Mouse (Mus musculus): ENCODE measurements around the gene BC017158. TPM values are rescaled to one million over a fixed set of nuclear protein-coding genes. Genes with fewer than 3 reads are reported as not detected.

BC017158 gene
- polyA plus RNA-seq, 1 experiment, result 10.9 TPM

DNA sequence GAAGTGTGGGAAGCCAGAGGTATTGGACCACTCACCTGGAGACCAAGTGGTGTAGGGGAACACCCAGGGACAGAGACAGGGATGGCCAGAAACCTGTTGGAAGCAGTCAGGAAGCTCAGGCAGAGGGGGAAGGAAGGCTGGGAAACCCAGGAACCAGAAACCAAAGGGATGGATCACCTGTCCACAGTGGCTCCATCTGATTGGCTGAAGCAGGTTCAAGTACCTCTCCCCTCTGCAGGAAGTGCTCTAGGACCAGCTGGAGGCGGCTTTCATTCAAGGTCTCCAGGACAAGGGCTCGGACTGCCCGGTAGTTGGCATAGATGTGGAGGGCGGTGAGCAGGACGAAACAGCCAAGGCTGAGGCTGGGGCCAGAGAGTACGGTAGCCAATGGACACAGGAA lies 21.9 kb downstream of the BC017158 start:
- H3K36me3 ChIP-seq (ENCODE audit: control insufficient read depth, insufficient read depth), result peaks cover 16% of the 10 kb centered on the region
- no peak for TF ChIP-seq SRF (IDR thresholded peaks at IDR 0.05; ENCODE audit: control insufficient read depth, insufficient read length, low read depth)
- no peak for TF ChIP-seq TCF3 (IDR thresholded peaks at IDR 0.05; ENCODE audit: insufficient read length, low read depth)
- no peak for TF ChIP-seq REST (IDR thresholded peaks at IDR 0.05; ENCODE audit: insufficient read depth, insufficient read length)
- TF ChIP-seq MYOD1 (IDR thresholded peaks at IDR 0.05; ENCODE audit: control insufficient read depth in 1 of 3, insufficient read length in 2 of 3, low read depth in 2 of 3), result no peak
- TF ChIP-seq MAX (IDR thresholded peaks at IDR 0.05; ENCODE audit: low read depth), result no peak
- no peak for TF ChIP-seq POLR2AphosphoS2 (IDR thresholded peaks at IDR 0.05; ENCODE audit: insufficient read length, low read depth)
- TF ChIP-seq USF1 (IDR thresholded peaks at IDR 0.05; ENCODE audit: low read depth), result no peak
- TF ChIP-seq E2F4 (IDR thresholded peaks at IDR 0.05; ENCODE audit: insufficient read depth), result no peak
- no peak for TF ChIP-seq CEBPB (IDR thresholded peaks at IDR 0.05; ENCODE audit: insufficient read depth, poor library complexity, severe bottlenecking)
- TF ChIP-seq TCF12 (IDR thresholded peaks at IDR 0.05; ENCODE audit: insufficient read depth, poor library complexity, severe bottlenecking), result no peak
- no peak for TF ChIP-seq POLR2A (IDR thresholded peaks at IDR 0.05; ENCODE audit: insufficient read length, low read depth)
- TF ChIP-seq MYOG (IDR thresholded peaks at IDR 0.05; ENCODE audit: control insufficient read depth in 1 of 3, insufficient read depth in 1 of 3, insufficient read length in 2 of 3, low read depth in 2 of 3), result no peak
- H3K4me2 ChIP-seq (ENCODE audit: low read depth), result no peak overlapping the region
- H3K27me3 ChIP-seq (ENCODE audit: control insufficient read depth, insufficient read depth, insufficient read length), result no peaks in the 10 kb centered on the region
- H3ac ChIP-seq (ENCODE audit: control insufficient read depth, insufficient read length), result no peak overlapping the region
- no peak overlapping the region for H3K4me3 ChIP-seq
- H3K79me2 ChIP-seq (ENCODE audit: control insufficient read depth, insufficient read depth), result no peaks in the 10 kb centered on the region

DNA sequence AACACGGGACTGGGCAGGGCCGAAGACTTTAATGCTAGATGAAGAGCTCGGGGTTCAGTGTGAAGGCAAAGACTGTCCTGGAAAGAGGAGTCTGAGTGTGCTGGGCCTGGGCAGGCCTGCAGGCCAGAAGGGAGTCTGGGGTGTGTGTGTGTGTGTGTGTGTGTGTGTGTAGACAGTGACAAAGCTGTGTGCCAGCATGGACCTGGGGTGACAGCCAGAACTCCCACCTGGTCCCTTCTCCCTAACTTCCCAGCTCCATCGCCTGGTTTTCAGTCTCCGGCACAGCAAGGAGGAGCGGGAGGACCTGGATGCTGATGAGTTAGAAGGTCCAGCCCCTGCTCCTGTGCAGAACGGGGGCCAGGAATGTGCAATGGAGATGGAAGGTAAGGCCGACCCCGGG lies 26.5 kb downstream of the BC017158 start:
- TF ChIP-seq CEBPB (IDR thresholded peaks at IDR 0.05; ENCODE audit: insufficient read depth, poor library complexity, severe bottlenecking) (no peak), SRF (IDR thresholded peaks at IDR 0.05; ENCODE audit: control insufficient read depth, insufficient read length, low read depth) (no peak), POLR2A (IDR thresholded peaks at IDR 0.05; ENCODE audit: insufficient read length, low read depth) (no peak), POLR2AphosphoS2 (IDR thresholded peaks at IDR 0.05; ENCODE audit: insufficient read length, low read depth) (no peak), E2F4 (IDR thresholded peaks at IDR 0.05; ENCODE audit: insufficient read depth) (no peak), MYOG (IDR thresholded peaks at IDR 0.05; ENCODE audit: control insufficient read depth in 1 of 3, insufficient read depth in 1 of 3, insufficient read length in 2 of 3, low read depth in 2 of 3) (no peak)
- Histone ChIP-seq H3K27me3 (ENCODE audit: control insufficient read depth, insufficient read depth, insufficient read length) (no peaks in the 10 kb centered on the region), H3K4me2 (ENCODE audit: low read depth) (no peak overlapping the region), H3ac (ENCODE audit: control insufficient read depth, insufficient read length) (no peak overlapping the region), H3K36me3 (ENCODE audit: control insufficient read depth, insufficient read depth) (peaks cover 9% of the 10 kb centered on the region), H3K4me3 (no peak overlapping the region), H3K79me2 (ENCODE audit: control insufficient read depth, insufficient read depth) (no peaks in the 10 kb centered on the region)

DNA sequence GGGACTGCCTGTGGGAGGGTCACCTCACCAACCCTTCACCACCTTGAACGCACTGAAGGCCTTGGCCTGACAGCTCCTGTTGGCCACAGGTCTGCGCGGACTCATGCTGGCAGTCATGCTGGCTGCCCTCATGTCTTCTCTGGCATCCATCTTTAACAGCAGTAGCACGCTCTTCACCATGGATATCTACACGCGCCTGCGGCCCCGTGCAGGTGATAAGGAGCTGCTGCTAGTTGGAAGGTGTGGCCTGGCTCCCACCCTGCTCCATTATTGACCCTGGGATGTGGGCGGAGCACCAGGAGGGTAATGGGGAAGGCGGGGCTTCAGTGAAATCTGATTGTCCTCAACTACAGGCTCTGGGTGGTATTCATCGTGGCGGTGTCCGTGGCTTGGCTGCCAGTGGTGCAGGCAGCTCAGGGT lies 27.5 kb downstream of the BC017158 start:
- peaks cover 5% of the 10 kb centered on the region for H3K36me3 ChIP-seq (ENCODE audit: control insufficient read depth, insufficient read depth)
- no peaks in the 10 kb centered on the region for H3K27me3 ChIP-seq (ENCODE audit: control insufficient read depth, insufficient read depth, insufficient read length)
- H3K4me2 ChIP-seq (ENCODE audit: low read depth), result no peak overlapping the region
- no peak overlapping the region for H3K4me3 ChIP-seq
- TF ChIP-seq REST (IDR thresholded peaks at IDR 0.05; ENCODE audit: insufficient read depth, insufficient read length), result no peak
- TF ChIP-seq MYOD1 (IDR thresholded peaks at IDR 0.05; ENCODE audit: control insufficient read depth in 1 of 3, insufficient read length in 2 of 3, low read depth in 2 of 3), result no peak
- no peak for TF ChIP-seq TCF12 (IDR thresholded peaks at IDR 0.05; ENCODE audit: insufficient read depth, poor library complexity, severe bottlenecking)
- peak; percentile 31 for TF ChIP-seq POLR2AphosphoS2 (IDR thresholded peaks at IDR 0.05; ENCODE audit: insufficient read length, low read depth)
- no peaks in the 10 kb centered on the region for H3K79me2 ChIP-seq (ENCODE audit: control insufficient read depth, insufficient read depth)
- H3ac ChIP-seq (ENCODE audit: control insufficient read depth, insufficient read length), result no peak overlapping the region

DNA sequence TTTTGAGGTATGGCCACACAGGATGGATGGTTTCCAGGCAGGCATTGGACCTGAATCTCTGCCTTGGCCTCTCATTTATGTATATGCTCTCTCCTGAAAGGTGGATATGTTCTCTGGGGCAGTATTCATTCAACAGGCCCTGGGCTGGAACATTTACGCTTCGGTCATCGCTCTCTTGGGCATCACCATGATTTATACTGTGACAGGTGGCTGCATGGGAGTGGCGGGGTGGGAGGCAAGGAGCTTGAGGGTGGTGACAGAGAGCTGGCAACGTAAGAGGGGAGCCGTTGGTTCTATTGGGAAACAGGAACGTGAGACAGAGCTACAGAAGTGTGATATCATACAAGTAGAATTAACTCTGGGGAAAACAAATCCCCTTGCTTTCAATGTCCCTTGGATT lies 30.2 kb downstream of the BC017158 start:
- H3K27me3 ChIP-seq (ENCODE audit: control insufficient read depth, insufficient read depth, insufficient read length), result no peaks in the 10 kb centered on the region
- no peaks in the 10 kb centered on the region for H3K36me3 ChIP-seq (ENCODE audit: control insufficient read depth, insufficient read depth)
- TF ChIP-seq MYOD1 (IDR thresholded peaks at IDR 0.05; ENCODE audit: control insufficient read depth in 1 of 3, insufficient read length in 2 of 3, low read depth in 2 of 3), result peak; percentile 47 to 98 (median 94)
- TF ChIP-seq TCF3 (IDR thresholded peaks at IDR 0.05; ENCODE audit: insufficient read length, low read depth), result no peak
- peak in 1 of 3 experiments; percentile 62 for TF ChIP-seq MYOG (IDR thresholded peaks at IDR 0.05; ENCODE audit: control insufficient read depth in 1 of 3, insufficient read depth in 1 of 3, insufficient read length in 2 of 3, low read depth in 2 of 3)
- TF ChIP-seq REST (IDR thresholded peaks at IDR 0.05; ENCODE audit: insufficient read depth, insufficient read length), result no peak
- TF ChIP-seq MAX (IDR thresholded peaks at IDR 0.05; ENCODE audit: low read depth), result no peak
- TF ChIP-seq CEBPB (IDR thresholded peaks at IDR 0.05; ENCODE audit: insufficient read depth, poor library complexity, severe bottlenecking), result no peak
- no peak for TF ChIP-seq USF1 (IDR thresholded peaks at IDR 0.05; ENCODE audit: low read depth)
- no peak for TF ChIP-seq POLR2AphosphoS2 (IDR thresholded peaks at IDR 0.05; ENCODE audit: insufficient read length, low read depth)
- TF ChIP-seq TCF12 (IDR thresholded peaks at IDR 0.05; ENCODE audit: insufficient read depth, poor library complexity, severe bottlenecking), result peak; percentile 27
- TF ChIP-seq SRF (IDR thresholded peaks at IDR 0.05; ENCODE audit: control insufficient read depth, insufficient read length, low read depth), result no peak
- H3ac ChIP-seq (ENCODE audit: control insufficient read depth, insufficient read length), result no peak overlapping the region
- no peaks in the 10 kb centered on the region for H3K79me2 ChIP-seq (ENCODE audit: control insufficient read depth, insufficient read depth)
- H3K4me3 ChIP-seq, result no peak overlapping the region
- H3K4me2 ChIP-seq (ENCODE audit: low read depth), result no peak overlapping the region

DNA sequence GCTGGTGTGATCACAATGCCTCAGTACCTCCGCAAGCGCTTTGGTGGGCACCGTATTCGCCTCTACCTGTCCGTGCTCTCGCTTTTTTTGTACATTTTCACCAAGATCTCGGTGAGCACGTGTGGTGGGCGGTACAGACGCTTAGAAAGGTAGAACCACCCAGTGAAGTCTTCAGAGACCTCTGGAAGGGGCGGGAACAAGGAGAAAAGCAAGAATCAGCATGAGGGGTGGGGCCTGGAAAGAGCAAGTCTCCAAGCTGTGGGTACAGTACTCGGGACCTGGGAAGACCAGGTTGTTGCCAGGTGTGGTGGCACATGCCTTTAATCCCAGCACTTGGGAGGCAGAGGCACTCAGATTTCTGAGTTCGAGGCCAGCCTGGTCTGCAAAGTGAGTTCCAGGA lies 30.6 kb downstream of the BC017158 start:
- Histone ChIP-seq H3K4me2 (ENCODE audit: low read depth) (no peak overlapping the region), H3K36me3 (ENCODE audit: control insufficient read depth, insufficient read depth) (no peaks in the 10 kb centered on the region), H3ac (ENCODE audit: control insufficient read depth, insufficient read length) (no peak overlapping the region), H3K79me2 (ENCODE audit: control insufficient read depth, insufficient read depth) (no peaks in the 10 kb centered on the region), H3K4me3 (no peak overlapping the region), H3K27me3 (ENCODE audit: control insufficient read depth, insufficient read depth, insufficient read length) (no peaks in the 10 kb centered on the region)
- TF ChIP-seq SRF (IDR thresholded peaks at IDR 0.05; ENCODE audit: control insufficient read depth, insufficient read length, low read depth), result no peak
- TF ChIP-seq MYOD1 (IDR thresholded peaks at IDR 0.05; ENCODE audit: control insufficient read depth in 1 of 3, insufficient read length in 2 of 3, low read depth in 2 of 3), result no peak
- no peak for TF ChIP-seq POLR2AphosphoS2 (IDR thresholded peaks at IDR 0.05; ENCODE audit: insufficient read length, low read depth)
- no peak for TF ChIP-seq TCF12 (IDR thresholded peaks at IDR 0.05; ENCODE audit: insufficient read depth, poor library complexity, severe bottlenecking)

All from myocyte (in vitro differentiated cells).